Mouse (Mus musculus) urinary bladder, adult 18-20 months (tissue): Measurements from ENCODE around the gene Wdr25.
A peak's percentile ranks its signal among the peaks of the same experiment; 100 is the strongest.
"Not testable (repeated sequence)": the region's sequence is repeated elsewhere in the genome, so short reads cannot be mapped to it uniquely, and the experiment has no call there.

Experiments used
- DNase-seq, 2 experiments: peaks; one replicate each; pipeline ENCODE4 v3.0.0; 2022; ENCODE audit warnings: low spot score in 2 of 2, mixed read lengths in 2 of 2

Gene Wdr25

DNA sequence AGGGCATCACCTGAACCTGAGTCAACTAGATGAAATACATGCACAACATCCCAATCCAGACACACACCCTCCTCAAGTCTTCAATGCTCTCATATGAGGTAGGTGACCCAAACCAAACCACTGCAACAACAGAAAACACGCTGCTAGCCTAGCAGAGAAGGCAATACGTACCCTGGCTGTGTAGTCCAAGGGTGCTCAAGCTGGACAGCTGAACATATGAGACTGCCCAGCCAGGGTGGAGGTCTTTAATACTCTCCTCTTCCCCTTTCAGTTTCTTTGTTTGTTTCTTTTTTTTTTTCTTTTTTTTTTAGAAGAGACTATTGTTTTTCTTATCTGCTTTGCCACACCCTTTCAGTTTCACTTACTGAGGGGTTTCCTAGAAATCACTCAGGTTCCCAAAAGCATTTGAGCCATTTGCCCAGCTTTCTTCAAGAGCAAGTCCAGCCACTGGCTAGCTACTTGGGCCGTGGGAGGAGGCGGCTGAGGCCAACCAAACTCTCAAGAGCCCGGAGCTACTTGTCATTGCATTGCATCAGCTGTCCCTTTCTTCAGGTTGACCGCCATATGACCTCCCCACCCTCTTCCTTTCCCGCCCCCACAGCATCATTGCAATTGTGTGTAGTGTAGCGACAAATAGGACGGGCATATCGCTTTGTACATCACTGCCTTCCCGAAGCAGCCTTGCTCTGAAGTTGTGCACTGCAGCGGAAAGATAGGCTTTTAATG is at the start of gene Wdr25:
Gene Wdr25, plus strand, starts transcription at position 643 of the 726 bp plus-strand sequence.
- DNase-seq = no peak

DNA sequence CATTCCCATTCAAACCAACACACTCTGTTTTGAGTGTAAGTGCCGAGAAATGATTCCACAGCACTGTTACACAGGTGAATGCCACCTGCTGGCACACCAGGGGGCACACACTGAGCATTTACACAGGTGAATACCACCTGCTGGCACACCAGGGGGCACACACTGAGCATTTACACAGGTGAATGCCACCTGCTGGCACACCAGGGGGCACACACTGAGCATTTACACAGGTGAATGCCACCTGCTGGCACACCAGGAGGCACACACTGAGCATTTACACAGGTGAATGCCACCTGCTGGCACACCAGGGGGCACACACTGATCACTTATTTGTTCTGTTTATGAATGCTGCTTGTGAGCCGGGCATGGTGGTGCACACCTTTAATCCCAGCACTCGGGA is 45.4 kb upstream of the Wdr25 start:
- DNase-seq = not testable (repeated sequence)

DNA sequence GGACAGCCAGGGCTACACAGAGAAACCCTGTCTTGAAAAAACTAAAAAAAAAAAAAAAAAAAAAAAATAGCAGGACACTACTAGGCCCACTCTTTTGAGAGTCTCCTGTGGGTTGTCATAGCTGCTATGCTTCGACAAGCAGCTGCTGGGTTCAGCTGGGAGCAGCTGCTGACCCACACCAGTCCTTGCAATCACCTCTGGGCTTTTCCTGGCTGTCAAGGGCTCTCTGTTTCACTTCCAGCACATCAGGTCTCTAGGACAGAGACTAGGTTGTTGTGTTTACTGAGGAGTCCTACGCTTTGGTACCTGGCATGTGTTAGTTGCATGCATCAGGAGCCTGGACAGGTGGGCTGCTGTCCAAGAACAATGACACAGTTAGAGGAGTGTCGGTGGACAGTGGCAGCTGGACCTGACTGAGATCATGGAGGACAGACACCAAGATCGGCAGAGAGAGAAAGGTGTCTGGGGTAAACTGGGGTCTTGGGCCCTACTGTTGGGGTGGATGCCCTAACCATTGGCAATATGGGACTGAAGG is 43.9 kb upstream of the Wdr25 start:
- no peak for DNase-seq

DNA sequence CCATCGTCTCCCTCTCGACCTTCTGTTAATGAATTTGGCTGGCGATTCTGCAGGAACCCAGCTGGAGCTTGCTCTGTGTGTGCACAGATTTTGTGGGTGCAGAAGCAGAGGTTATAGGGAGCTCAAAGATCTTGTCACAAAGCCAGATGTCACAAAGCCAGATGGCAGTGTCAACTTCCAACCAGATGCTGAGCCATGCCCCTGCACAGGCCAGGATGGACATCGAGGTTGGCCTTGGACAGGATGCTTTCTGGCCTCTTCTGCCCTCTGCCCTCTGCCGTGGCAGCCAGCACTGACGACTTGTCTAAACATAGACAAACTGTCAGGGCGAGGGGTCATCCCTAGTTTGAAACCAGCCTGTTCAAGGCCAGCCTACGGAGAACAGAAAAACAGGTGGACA is 43.3 kb upstream of the Wdr25 start:
- no peak for DNase-seq

DNA sequence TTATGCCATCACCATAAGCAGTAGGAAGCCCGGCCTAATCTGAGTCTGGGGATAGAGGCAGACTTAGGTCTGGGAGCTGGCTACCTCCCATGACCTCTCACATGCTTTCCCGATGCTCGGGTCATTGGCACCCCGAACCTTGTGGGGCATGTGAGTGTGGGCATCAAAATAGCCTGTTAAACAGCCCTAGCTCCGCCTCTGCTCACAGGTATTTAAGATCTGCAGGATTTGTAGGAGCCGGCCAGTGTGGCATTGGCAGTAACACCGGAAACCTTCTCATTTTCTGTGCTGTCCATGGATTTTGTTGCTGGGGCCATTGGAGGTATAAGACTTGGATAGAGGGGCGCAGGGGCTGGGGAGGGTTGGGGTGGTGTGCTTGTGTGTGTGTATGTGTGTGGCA is 42.5 kb upstream of the Wdr25 start:
- no peak for DNase-seq

DNA sequence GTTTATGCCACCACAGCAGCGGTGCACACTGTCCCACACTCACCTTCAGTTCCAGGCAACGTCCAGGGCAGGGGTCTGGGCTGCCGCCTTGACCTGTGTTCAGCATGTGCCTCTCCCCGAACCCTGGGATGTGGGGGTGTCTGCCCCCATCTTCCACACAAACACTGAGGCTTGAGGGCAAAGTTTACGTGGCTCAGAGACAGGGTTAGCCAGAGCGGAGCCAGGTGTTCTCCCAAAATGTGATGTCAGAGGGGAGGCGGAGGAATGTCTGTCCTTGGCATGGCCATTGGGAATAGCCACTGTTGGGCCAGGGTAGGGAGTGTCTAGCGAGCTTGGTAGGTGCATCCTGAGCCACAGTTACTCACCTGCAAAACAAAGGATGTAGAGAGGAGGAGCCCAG is 40.6 kb upstream of the Wdr25 start:
- no peak for DNase-seq

DNA sequence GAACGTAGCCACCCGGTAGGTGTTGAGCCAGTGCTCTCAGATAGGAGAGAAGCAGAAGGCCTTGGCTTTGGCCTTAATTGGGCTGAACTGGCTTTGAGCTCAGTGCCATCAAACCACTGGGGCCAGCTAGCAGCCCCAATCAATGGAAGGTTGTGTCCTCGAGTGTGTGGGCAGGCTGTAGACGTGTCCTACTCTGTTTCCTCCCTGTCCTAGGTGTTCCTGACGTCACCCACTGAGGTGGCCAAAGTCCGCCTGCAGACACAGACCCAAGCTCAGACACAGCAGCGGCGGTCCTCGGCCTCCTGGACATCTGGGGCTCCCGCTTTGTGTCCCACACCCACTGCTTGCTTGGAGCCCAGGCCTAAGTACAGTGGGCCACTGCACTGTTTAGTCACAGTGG is 38.4 kb upstream of the Wdr25 start:
- DNase-seq = no peak

DNA sequence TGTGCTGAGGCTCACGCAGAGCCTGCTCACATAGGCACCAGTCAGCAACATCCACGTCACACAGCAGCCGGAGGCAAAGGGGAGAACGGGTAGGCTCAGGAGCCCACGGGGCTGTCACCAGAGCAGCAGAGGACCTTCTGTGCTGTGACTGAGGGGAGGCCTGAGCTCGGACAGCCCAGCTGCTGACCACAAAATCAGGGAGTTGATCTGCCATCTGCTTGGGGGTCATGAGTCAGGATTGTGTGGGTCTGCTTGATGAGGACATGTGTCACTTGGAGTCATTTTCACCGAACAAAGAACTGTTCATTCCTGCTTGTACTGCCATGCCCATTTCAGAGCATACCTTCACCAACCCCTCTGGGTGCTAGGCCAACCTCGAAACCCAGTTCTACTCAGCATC is 37.2 kb upstream of the Wdr25 start:
- DNase-seq = no peak

DNA sequence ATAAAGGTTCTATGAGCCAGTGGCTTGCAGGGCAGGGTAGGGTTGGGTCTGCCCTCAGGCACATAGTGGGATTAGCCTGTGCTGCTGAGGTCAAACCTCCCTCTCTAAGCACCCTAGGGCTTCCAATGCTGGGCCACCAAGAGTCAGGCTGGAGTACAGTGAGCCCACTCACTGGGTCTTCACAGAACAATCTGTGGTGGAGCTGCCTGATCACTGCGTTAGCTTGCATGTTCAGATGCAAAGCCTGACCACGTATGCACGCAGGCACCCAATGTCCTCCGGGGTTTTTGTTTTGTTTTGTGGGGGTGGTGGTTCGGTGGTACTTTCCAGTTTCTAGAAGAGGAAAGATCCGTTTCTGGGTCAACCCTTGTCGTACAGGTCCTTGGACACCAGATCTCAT is 36.3 kb upstream of the Wdr25 start:
- DNase-seq = no peak

DNA sequence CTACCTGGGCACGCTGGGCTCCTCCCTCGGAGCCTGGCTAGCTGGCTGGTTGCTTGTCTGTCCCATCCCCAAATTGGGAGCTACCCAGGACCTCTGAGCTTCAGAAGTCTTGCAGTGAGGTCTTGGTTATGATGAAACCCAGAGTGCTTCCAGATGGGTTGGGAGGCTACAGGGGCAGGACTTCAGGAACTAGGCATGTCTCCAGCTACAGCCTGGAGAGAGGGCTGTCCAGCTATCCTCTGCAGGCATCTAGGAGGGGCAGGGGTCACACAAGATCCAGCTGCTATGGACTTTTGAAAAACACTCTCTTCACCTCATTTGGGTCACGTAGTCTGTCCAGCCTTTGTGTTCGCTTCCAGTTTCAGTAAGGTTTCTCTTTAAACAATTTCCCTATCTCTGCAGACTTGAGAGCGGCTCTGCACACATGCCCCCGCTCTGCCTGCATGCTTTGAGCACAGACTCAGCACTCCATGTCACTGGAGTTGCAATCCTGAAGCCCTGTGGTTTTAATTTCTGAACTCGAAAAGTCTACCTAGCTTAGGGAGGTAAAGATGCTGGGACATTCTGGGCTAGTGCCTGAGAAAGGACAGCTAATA is 35.7 kb upstream of the Wdr25 start:
- peak in 1 of 2 experiments; percentile 22 for DNase-seq

DNA sequence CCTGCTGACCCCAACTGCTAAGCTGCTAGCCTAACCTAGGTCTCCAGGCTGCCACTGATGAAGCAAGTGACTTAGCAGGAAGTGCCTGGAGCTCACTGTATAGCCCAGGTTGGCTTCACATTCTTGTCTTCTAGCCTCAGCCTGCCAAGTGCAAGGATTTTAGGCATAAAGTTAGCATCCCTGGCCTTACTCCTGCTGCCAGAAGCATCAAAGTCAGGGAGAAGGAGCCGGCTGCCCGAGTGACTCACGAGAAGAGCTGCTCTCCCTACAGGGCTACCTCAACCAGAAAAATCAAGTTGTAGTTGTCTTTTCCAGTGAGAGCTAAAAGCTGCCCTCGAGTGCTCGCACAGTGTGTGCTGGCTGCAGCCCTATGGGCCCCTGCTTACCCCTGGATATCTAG is 34.9 kb upstream of the Wdr25 start:
- DNase-seq = no peak

DNA sequence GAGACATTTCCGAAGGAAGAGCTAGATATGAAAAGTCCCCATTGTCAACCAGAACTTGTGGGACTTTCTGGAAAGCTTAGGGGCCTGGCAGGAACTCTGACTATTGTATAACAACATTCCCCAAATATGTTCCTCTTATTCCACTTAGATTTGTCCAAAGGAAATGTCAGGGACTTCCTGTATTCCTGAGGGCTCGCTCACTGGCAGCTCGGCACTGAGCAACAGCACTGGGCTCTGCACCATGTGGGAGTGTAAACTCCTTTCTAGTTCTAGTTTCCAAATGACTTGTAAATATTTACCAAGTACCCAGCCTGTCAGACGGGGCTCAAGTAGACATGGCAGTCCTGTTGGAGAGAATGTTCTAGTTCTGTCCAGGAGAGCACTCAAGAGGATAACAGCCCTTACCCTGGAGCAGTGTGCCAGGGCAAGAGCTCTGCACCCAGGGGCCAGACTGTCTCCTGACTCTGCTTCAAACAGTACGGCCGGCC is 28.4 kb upstream of the Wdr25 start:
- DNase-seq = no peak

DNA sequence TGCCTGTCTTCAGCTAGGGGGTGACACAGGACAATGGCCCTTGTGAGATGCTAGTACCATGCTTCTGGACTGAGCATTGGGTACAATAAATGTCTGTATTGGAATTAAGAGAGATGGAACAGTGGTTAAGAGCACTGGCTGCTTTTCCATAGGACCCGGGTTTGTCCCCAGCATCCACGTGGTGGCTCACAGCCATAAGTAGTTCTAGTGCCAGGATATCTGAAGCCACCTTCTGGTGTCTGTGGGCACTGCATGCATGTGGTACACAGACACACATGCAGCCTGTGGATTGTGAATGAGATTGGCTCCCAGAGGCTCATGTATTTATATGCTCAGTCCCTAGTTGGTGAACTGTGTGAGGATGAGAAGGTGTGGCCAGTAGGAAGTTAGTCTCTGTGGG is 23.9 kb upstream of the Wdr25 start:
- DNase-seq = no peak

DNA sequence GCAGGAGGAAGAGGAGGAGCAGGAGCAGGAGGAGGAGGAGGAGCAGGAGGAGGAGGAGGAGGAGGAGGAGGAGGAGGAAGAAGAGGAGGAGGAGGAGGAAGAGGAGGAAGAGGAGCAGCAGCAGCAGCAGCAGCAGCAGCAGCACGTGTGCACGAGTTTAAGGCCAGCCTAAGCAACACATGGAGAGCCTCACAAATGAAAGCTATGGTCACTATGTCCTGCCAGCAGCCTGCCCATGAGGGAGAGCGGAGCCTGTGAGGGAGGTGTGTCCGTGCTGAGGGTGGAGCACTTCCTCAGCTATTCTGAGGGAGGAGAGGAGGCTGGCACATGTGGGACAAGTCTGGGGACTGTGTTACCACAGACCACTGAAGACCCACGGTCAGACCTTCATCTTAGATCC is 20.3 kb upstream of the Wdr25 start:
- DNase-seq = no peak

DNA sequence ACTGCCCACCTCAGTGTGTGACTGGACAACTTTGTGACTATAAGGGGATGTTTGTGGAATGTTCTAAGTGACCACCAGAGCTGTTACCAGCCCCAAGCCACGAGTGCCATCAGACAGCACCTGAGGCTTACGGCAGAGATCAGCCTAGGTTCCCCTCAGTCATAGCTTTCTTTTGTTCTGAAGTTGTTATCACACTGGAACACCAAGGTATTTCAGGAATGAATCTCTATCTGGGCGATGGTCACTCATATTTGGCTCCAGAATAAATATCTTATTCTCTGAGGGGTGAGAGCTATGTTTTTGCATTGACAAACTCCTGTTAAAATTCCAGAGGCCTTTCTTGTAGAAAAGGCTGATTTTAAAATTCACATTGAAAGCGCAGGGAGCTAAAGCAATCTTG is 14.3 kb upstream of the Wdr25 start:
- DNase-seq = no peak

DNA sequence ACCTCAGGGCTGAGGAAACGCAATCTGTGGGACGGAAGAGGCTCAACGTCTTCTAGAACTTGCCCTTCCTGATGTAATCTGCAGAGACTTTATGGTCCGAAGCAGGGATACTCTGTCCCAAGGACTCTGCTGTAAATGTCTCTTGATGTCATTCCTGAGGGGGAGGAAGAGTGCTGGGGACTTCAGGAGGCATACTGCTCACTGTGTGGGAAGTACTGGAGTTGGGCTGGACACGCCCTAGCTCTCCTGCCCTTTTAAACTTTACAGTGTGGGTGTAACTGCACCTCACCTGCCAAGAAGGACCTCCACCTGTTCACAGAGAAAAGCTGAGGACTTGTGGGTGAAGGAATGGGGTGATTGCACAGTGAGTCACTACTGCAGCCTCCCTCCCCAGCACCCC is 12.8 kb upstream of the Wdr25 start:
- DNase-seq = no peak

DNA sequence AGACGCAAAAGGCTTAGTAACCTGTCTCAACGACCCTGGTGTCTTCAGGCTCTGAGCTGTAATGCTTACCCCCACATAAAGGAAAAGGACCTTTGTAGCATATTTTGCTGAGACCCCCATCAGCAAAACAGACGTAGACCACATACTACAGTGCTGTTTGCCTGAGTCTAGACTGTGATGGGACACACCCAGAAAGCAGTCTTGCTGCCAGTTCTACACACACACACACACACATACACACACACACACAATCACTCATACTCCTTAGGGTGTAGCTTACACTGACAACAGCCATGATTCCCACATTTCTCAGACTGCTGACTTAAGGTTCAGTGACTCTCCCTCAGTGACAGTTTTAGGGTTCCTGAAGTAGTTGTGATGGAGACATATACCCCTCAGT is 12.2 kb upstream of the Wdr25 start:
- no peak for DNase-seq

DNA sequence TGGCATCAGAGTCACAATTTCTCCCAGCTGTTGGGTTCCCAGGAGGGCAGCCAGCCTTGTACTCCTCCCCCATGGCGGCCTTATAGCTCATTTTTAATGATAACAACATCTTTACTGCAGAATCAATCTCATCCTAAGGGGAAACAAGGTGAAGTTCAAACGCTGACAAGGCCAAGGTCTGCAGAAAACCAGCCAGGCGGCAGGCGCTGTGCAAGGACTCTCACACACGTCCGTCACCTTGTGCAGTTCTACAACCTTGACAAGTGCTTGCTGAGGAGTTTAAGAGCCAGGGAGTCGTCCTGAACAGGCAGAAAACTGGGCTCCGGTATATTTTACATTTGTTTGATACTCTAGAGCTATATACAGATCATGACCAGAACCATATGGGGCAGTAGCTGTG is 10.7 kb upstream of the Wdr25 start:
- no peak for DNase-seq

DNA sequence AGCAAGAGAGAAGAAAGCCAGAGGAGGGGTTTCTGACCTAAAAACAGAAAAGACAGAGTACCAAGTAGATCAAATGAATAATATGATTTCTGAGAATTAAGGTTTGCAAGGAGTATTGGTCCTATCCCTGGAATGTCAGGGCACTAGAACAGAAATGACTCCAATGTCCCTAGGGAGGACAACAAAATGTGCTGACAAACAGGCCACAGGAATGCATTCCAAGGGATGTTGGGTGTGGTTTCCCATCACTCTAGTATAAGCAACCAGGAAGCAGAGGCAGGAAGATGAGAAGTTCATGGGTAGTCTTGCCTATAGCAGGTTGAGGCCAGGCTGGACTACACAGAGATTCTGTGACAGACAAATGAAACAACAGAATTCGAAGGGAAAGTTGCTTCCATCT is 7.5 kb upstream of the Wdr25 start:
- no peak for DNase-seq

DNA sequence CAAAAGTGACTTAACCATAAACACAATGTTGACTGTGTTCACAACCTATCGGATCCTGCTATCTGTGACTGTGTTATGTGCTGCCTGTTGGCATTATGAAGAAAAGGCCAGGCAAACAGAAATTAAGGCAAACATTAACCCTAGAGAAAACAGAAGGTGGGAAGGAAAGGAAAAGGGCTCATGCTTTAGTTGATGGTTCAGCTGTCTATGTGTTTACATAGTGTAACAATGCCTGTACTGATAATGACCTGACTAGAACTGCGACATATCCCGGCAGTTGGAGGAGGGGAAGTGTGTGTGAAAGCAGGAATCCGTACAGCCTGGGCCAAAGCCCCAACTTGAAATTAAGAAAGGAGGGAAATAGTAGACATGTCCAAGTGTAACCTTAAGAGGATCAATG is 6.4 kb upstream of the Wdr25 start:
- DNase-seq = no peak

DNA sequence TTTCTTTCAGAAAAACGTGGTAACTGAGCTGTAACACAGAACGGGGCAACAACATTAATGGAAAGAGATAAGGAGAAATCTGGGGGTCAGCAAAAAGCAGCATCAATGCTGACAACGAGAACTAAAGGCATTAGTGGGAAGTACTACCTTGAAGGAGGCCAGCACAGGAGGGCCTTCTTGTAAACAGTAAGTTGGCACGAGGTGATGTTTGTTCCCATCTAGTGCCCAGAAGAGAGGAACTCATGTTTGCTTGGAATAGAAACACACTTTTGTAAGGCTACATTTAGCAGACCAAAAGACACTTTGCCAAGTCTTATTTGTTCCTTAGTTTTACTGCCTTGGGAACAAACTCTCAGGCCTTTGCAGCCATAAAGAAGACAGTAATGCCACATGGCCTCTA is 4.8 kb upstream of the Wdr25 start:
- no peak for DNase-seq

DNA sequence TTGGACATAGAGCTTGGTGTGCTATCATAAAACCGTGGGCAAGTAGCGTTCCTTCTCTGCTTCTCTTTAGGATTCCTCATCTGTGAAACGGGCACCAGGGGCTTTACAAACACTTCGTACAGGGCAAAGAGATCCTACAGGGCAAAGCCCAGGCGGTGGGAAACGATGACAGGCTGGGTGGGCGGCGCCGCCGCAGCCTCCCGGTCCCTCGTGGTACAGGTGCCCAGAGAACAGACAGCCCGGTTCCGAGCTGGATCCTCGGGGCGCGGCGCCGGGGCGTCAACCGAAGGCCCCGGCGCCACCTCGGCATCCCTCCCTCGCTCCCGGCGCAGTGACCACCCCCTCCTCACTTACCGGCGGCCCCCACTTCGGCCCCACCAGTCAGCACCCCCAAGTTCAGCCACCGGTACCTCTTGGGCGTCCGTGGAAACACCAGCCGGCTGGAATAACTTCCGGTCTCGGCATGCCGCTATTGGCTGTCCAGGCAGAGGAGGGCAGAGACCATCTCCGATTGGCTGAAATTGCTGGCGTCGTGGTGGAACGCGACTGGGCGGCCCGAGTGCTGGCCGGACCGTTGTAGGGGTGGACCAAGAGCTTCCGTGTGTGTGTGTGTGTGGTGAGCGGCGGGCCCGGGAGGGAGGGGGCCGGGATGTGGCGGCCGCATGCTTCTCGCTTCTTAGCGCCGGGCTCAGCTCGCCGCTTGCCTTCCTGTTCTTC is 442 bp downstream of the Wdr25 start, which contains the start of gene Wars:
Gene Wars, minus strand, starts transcription at position 460 of the 717 bp plus-strand sequence.
- peak; percentile 84 to 95 for DNase-seq

DNA sequence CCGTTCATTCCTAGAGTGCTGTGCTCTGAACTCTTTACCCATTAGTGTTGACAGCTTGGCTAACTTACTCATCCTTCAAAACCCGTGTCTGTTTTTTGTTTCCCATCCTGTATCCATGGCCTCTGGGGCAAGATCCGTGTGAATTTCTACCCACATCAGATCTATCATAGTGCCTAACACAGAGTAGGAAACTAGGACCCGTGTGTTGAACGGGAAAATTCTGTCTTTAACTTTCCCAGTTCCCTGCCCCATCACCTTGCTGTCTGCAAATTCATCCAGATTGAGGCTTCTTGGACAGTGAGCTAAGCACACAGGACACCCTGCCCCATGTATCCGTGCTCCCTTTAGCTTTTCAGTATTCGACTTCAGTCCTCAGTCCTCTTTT is 993 bp downstream of the Wdr25 start:
- DNase-seq = no peak
